Mouse (Mus musculus): ENCODE measurements around the gene Aph1c. TPM values are rescaled to one million over a fixed set of nuclear protein-coding genes. Genes with fewer than 3 reads are reported as not detected.
"Not testable (repeated sequence)": the region's sequence is repeated elsewhere in the genome, so short reads cannot be mapped to it uniquely, and the experiment has no call there.

Gene Aph1c
- total RNA-seq (2021), result 1 to 10 TPM; 2.7 to 6.6 TPM
- long read RNA-seq, experiment 1, full-length matches to known transcripts, result 1 of 1 reads
- long read RNA-seq, experiment 1, partial matches to known transcripts, result 0 of 1 reads
- long read RNA-seq, experiment 1, other reads (novel, unspliced or antisense), result 0 of 1 reads
- long read RNA-seq, experiment 2, full-length matches to known transcripts, result 6 of 12 reads
- long read RNA-seq, experiment 2, partial matches to known transcripts, result 1 of 12 reads
- long read RNA-seq, experiment 2, other reads (novel, unspliced or antisense), result 5 of 12 reads

GRCm38 (mm10) chr9:66834318-66835096, at the start of gene Aph1c:
Gene Aph1c, minus strand, starts transcription at chr9:66834726.
- DNase-seq (ENCODE audit: low spot score in 2 of 2), result peak; percentile 98

- DNase-seq (ENCODE audit: low spot score in 2 of 2), result no peak
Measured at GRCm38 (mm10) chr9:66883500-66883899, 49.0 kb upstream of the Aph1c start.

GRCm38 (mm10) chr9:66882406-66882821, 47.9 kb upstream of the Aph1c start:
- DNase-seq (ENCODE audit: low spot score in 2 of 2), result peak in 1 of 2 experiments; percentile 14

GRCm38 (mm10) chr9:66881858-66882257, 47.3 kb upstream of the Aph1c start:
- DNase-seq (ENCODE audit: low spot score in 2 of 2), result no peak

GRCm38 (mm10) chr9:66880752-66881151, 46.2 kb upstream of the Aph1c start:
- no peak for DNase-seq (ENCODE audit: low spot score in 2 of 2)

GRCm38 (mm10) chr9:66879486-66879885, 45.0 kb upstream of the Aph1c start:
- DNase-seq (ENCODE audit: low spot score in 2 of 2), result no peak

GRCm38 (mm10) chr9:66878899-66879298, 44.4 kb upstream of the Aph1c start:
- no peak for DNase-seq (ENCODE audit: low spot score in 2 of 2)

- no peak for DNase-seq (ENCODE audit: low spot score in 2 of 2)
Measured at GRCm38 (mm10) chr9:66876577-66876976, 42.1 kb upstream of the Aph1c start.

- no peak for DNase-seq (ENCODE audit: low spot score in 2 of 2)
Measured at GRCm38 (mm10) chr9:66874297-66874696, 39.8 kb upstream of the Aph1c start.

- DNase-seq (ENCODE audit: low spot score in 2 of 2), result no peak
Measured at GRCm38 (mm10) chr9:66873531-66873930, 39.0 kb upstream of the Aph1c start.

- DNase-seq (ENCODE audit: low spot score in 2 of 2), result not testable (repeated sequence)
Measured at GRCm38 (mm10) chr9:66873009-66873408, 38.5 kb upstream of the Aph1c start.

- DNase-seq (ENCODE audit: low spot score in 2 of 2), result peak; percentile 50 to 61
Measured at GRCm38 (mm10) chr9:66872015-66872727, 37.6 kb upstream of the Aph1c start.

- DNase-seq (ENCODE audit: low spot score in 2 of 2), result no peak
Measured at GRCm38 (mm10) chr9:66864708-66865107, 30.2 kb upstream of the Aph1c start.

GRCm38 (mm10) chr9:66863456-66863855, 28.9 kb upstream of the Aph1c start:
- no peak for DNase-seq (ENCODE audit: low spot score in 2 of 2)

GRCm38 (mm10) chr9:66862202-66862601, 27.7 kb upstream of the Aph1c start:
- no peak for DNase-seq (ENCODE audit: low spot score in 2 of 2)

GRCm38 (mm10) chr9:66861104-66861767, 26.7 kb upstream of the Aph1c start:
- no peak for DNase-seq (ENCODE audit: low spot score in 2 of 2)

GRCm38 (mm10) chr9:66859523-66859922, 25.0 kb upstream of the Aph1c start:
- DNase-seq (ENCODE audit: low spot score in 2 of 2), result no peak

GRCm38 (mm10) chr9:66855865-66856264, 21.3 kb upstream of the Aph1c start:
- no peak for DNase-seq (ENCODE audit: low spot score in 2 of 2)

- no peak for DNase-seq (ENCODE audit: low spot score in 2 of 2)
Measured at GRCm38 (mm10) chr9:66852592-66852991, 18.1 kb upstream of the Aph1c start.

GRCm38 (mm10) chr9:66850966-66851365, 16.4 kb upstream of the Aph1c start:
- DNase-seq (ENCODE audit: low spot score in 2 of 2), result no peak

GRCm38 (mm10) chr9:66846822-66847221, 12.3 kb upstream of the Aph1c start:
- DNase-seq (ENCODE audit: low spot score in 2 of 2), result no peak
